Mouse (Mus musculus) E14TG2a.4 (cell line): ENCODE measurements at regions not wholly inside any gene's neighbourhood (a gene's known extent, or its start where the extent isn't known, plus 50 kb on each side); places are given as distances from the start of the nearest gene placed in this dataset.

ENCODE experiments used
- CTCF ChIP-seq: conservative IDR thresholded peaks from 2 replicates; pipeline ENCODE4 v1.5.1; 2014; ENCODE audit warnings: low read length
- NANOG ChIP-seq: IDR thresholded peaks from 2 replicates; pipeline ENCODE4 v1.6.1; 2014; ENCODE audit warnings: borderline replicate concordance, low read length, mixed read lengths
- POU5F1 ChIP-seq: IDR thresholded peaks from 2 replicates; pipeline ENCODE4 v1.6.1; 2014; ENCODE audit warnings: low read length, borderline replicate concordance

DNA sequence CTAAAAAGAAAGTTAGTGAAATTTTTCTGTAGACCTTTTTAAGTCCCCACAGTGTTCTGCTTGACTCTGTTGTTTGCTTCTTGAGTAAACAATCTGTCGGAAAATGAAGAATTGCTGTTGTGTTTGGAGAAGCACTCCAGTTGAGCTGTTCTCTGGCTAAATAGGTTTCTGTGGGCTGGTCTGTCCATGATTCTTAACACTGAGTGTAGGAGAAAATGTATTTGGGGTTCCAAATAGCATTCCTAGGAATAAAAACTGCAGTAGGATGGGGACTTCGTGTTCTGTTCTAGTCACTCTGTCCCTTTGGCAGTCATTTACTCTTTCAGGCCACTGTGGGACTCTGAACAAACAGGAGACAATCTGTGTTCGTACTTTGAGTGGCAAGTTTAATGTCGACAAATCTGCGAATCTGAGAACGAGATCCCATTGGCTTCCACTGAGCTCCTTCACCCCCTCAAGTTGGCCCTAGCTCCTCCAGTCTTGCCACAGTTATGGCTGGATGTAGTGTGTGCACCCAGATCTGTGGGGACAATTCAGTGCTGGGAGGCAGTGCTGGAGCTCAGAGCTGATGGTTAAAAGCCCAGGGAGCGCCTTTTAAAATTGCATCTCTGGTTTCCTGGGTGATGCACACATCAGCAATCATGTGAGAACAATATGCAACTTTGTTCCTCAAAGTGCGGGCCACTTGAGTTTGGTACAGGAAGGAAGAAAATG is 330.2 kb downstream of the Lmbrd1 start:
- TF ChIP-seq CTCF (no peak), NANOG (no peak), POU5F1 (no peak)
